Mouse (Mus musculus) liver, embryonic 12.5 days (tissue): Measurements from ENCODE around the gene Cd19. TPM values are rescaled to one million over a fixed set of nuclear protein-coding genes. Genes with fewer than 3 reads are reported as not detected.

Experiments
- ATAC-seq: fragments of 200-750 bp; cut with Nextera tagmentation; 2 replicates; pipeline ENCODE4 v1.8.0; 2017; ENCODE audit warnings: moderate number of reproducible peaks, mild to moderate bottlenecking, moderate library complexity
- H3K27ac ChIP-seq: fragments of 300-500 bp; sonication (generic); 2 replicates; pipeline ENCODE4 v1.5.1; 2016; ENCODE audit warnings: mild to moderate bottlenecking
- H3K27me3 ChIP-seq: fragments of 300-500 bp; sonication (generic); replicated peaks from 2 replicates; pipeline ENCODE4 v1.6.1; 2016; ENCODE audit warnings: mild to moderate bottlenecking, moderate library complexity
- H3K36me3 ChIP-seq: fragments of 300-500 bp; sonication (generic); 2 replicates; pipeline ENCODE4 v1.6.1; 2016; ENCODE audit warnings: mild to moderate bottlenecking, moderate library complexity
- H3K4me1 ChIP-seq: fragments of 300-500 bp; sonication (generic); 2 replicates; pipeline ENCODE4 v1.6.1; 2016
- H3K4me2 ChIP-seq: fragments of 300-500 bp; sonication (generic); 2 replicates; pipeline ENCODE4 v1.6.1; 2016; ENCODE audit warnings: mild to moderate bottlenecking, moderate library complexity
- H3K4me3 ChIP-seq: fragments of 300-500 bp; sonication (generic); 2 replicates; pipeline ENCODE4 v1.5.1; 2016; ENCODE audit warnings: mild to moderate bottlenecking, moderate library complexity
- H3K9ac ChIP-seq: fragments of 300-500 bp; sonication (generic); 2 replicates; pipeline ENCODE4 v1.6.1; 2016; ENCODE audit warnings: mild to moderate bottlenecking, moderate library complexity
- H3K9me3 ChIP-seq: fragments of 300-500 bp; sonication (generic); replicated peaks from 2 replicates; pipeline ENCODE4 v1.6.1; 2016; ENCODE audit warnings: mild to moderate bottlenecking, moderate library complexity
- WGBS: fragments of 180-500 bp; shearing (Covaris S2); methylation state at CpG from one replicate; pipeline ENCODE4 v1.1.7; 2016; ENCODE audit not compliant: insufficient replicate concordance; 5-methylcytosine and 5-hydroxymethylcytosine counted together
- polyA plus RNA-seq: library from polyadenylated mRNA; unstranded; fragments of >200 nt; fragmentation: Nextera tagmentation; extraction: Ambion mirVana; gene quantifications from 2 replicates; pipeline ENCODE4 v1.2.1, GENCODE M21; 2016

Cd19 gene
- polyA plus RNA-seq, 1 experiment from 2014 or later: not detected

GRCm38 (mm10) chr7:126429503-126429898 lies 14.8 kb upstream of the Cd19 start:
- 0 out of 2 replicates have a peak, but pooled peaks cover 6% of the 10 kb centered on the region for H3K9me3 ChIP-seq
- H3K4me3 ChIP-seq: peak overlapping the region; percentile 76
- H3K27ac ChIP-seq: no peak overlapping the region
- no peaks in the 10 kb centered on the region for H3K27me3 ChIP-seq
- H3K4me1 ChIP-seq: peaks cover 30% of the 10 kb centered on the region
- ATAC-seq: peak; percentile 9; the same call in 1 of the 2 replicates
- peaks cover 16% of the 10 kb centered on the region for H3K36me3 ChIP-seq
- peak overlapping the region; percentile 99 for H3K4me2 ChIP-seq
- 35% methylated on average over 15 of the region's 15 CpGs for WGBS
- H3K9ac ChIP-seq: peak overlapping the region; percentile 77

GRCm38 (mm10) chr7:126428631-126429502 lies 14.2 kb upstream of the Cd19 start, which contains the start of gene Rabep2:
Gene Rabep2, plus strand, starts transcription at chr7:126428759.
- Histone ChIP-seq H3K9ac (peak within 1 kb of the TSS; percentile 77), H3K27ac (peak within 1 kb of the TSS; percentile 81), H3K9me3 (0 out of 2 replicates have a peak, but pooled peaks cover 6% of the 10 kb centered on the region), H3K27me3 (no peaks in the 10 kb centered on the region), H3K36me3 (peaks cover 11% of the 10 kb centered on the region; the same call in 1 of the 2 replicates), H3K4me3 (peak within 1 kb of the TSS; percentile 76), H3K4me1 (peaks cover 30% of the 10 kb centered on the region), H3K4me2 (peak within 1 kb of the TSS; percentile 99)
- under 1% methylated on average over 81 of the region's 82 CpGs for WGBS
- ATAC-seq: peak; percentile 85

GRCm38 (mm10) chr7:126428154-126428553 lies 13.5 kb upstream of the Cd19 start:
- peak; percentile 45; the same call in 1 of the 2 replicates for ATAC-seq
- Histone ChIP-seq H3K36me3 (peaks cover 9% of the 10 kb centered on the region; the same call in 1 of the 2 replicates), H3K4me2 (peak overlapping the region; percentile 99), H3K4me1 (peaks cover 30% of the 10 kb centered on the region), H3K9me3 (0 out of 2 replicates have a peak, but pooled peaks cover 6% of the 10 kb centered on the region), H3K27ac (peak overlapping the region; percentile 81), H3K27me3 (no peaks in the 10 kb centered on the region), H3K4me3 (peak overlapping the region; percentile 76), H3K9ac (peak overlapping the region; percentile 77; the same call in 1 of the 2 replicates)
- WGBS: 5% methylated on average over 4 of the region's 4 CpGs

GRCm38 (mm10) chr7:126427323-126427860 lies 12.7 kb upstream of the Cd19 start:
- WGBS: 50% methylated on average over 12 of the region's 13 CpGs
- H3K27ac ChIP-seq: no peak overlapping the region
- no peak for ATAC-seq
- H3K4me3 ChIP-seq: no peak overlapping the region
- H3K4me2 ChIP-seq: no peak overlapping the region
- H3K9ac ChIP-seq: no peak overlapping the region
- 0 out of 2 replicates have a peak, but pooled peaks cover 6% of the 10 kb centered on the region for H3K9me3 ChIP-seq
- H3K4me1 ChIP-seq: peaks cover 30% of the 10 kb centered on the region
- no peaks in the 10 kb centered on the region for H3K27me3 ChIP-seq
- peaks cover 3% of the 10 kb centered on the region; the same call in 1 of the 2 replicates for H3K36me3 ChIP-seq

GRCm38 (mm10) chr7:126424161-126424560 lies 9.5 kb upstream of the Cd19 start:
- no peak for ATAC-seq
- H3K27ac ChIP-seq: no peak overlapping the region
- 65% methylated on average over 6 of the region's 6 CpGs for WGBS
- H3K9me3 ChIP-seq: 0 out of 2 replicates have a peak, but pooled peaks cover 6% of the 10 kb centered on the region
- no peaks in the 10 kb centered on the region for H3K27me3 ChIP-seq
- no peak overlapping the region for H3K4me3 ChIP-seq
- H3K36me3 ChIP-seq: no peaks in the 10 kb centered on the region
- no peak overlapping the region for H3K4me2 ChIP-seq
- H3K4me1 ChIP-seq: peaks cover 15% of the 10 kb centered on the region
- no peak overlapping the region for H3K9ac ChIP-seq

- Histone ChIP-seq H3K9me3 (no peaks in the 10 kb centered on the region), H3K27ac (no peak overlapping the region), H3K27me3 (no peaks in the 10 kb centered on the region), H3K36me3 (no peaks in the 10 kb centered on the region), H3K4me1 (no peaks in the 10 kb centered on the region), H3K4me2 (no peak overlapping the region), H3K9ac (no peak overlapping the region), H3K4me3 (no peak overlapping the region)
- ATAC-seq: no peak
- WGBS: 54% methylated on average over 5 of the region's 5 CpGs
Measured at GRCm38 (mm10) chr7:126421756-126422155, 7.1 kb upstream of the Cd19 start.

GRCm38 (mm10) chr7:126418496-126418895 lies 3.8 kb upstream of the Cd19 start:
- Histone ChIP-seq H3K27me3 (peaks cover 13% of the 10 kb centered on the region), H3K27ac (no peak overlapping the region), H3K4me3 (no peak overlapping the region), H3K9me3 (no peaks in the 10 kb centered on the region), H3K9ac (no peak overlapping the region), H3K4me1 (no peaks in the 10 kb centered on the region), H3K36me3 (no peaks in the 10 kb centered on the region), H3K4me2 (no peak overlapping the region)
- no peak for ATAC-seq
- WGBS: 43% methylated on average over 3 of the region's 3 CpGs

GRCm38 (mm10) chr7:126417606-126418005 lies 2.9 kb upstream of the Cd19 start:
- no peak overlapping the region for H3K4me3 ChIP-seq
- WGBS: 85% methylated on average over 4 of the region's 4 CpGs
- H3K4me1 ChIP-seq: no peaks in the 10 kb centered on the region
- no peaks in the 10 kb centered on the region for H3K36me3 ChIP-seq
- peaks cover 22% of the 10 kb centered on the region for H3K27me3 ChIP-seq
- H3K4me2 ChIP-seq: no peak overlapping the region
- no peak overlapping the region for H3K9ac ChIP-seq
- no peak overlapping the region for H3K27ac ChIP-seq
- no peak for ATAC-seq
- no peaks in the 10 kb centered on the region for H3K9me3 ChIP-seq

- no peak overlapping the region for H3K27ac ChIP-seq
- peaks cover 25% of the 10 kb centered on the region for H3K27me3 ChIP-seq
- 50% methylated on average over 8 of the region's 8 CpGs for WGBS
- H3K9me3 ChIP-seq: no peaks in the 10 kb centered on the region
- H3K9ac ChIP-seq: no peak overlapping the region
- no peaks in the 10 kb centered on the region for H3K36me3 ChIP-seq
- H3K4me1 ChIP-seq: no peaks in the 10 kb centered on the region
- no peak overlapping the region for H3K4me3 ChIP-seq
- ATAC-seq: no peak
- H3K4me2 ChIP-seq: no peak overlapping the region
Measured at GRCm38 (mm10) chr7:126417045-126417444, 2.4 kb upstream of the Cd19 start.

- Histone ChIP-seq H3K9ac (no peak overlapping the region), H3K36me3 (no peaks in the 10 kb centered on the region), H3K9me3 (no peaks in the 10 kb centered on the region), H3K4me3 (no peak overlapping the region), H3K4me1 (no peaks in the 10 kb centered on the region), H3K27ac (no peak overlapping the region), H3K4me2 (no peak overlapping the region), H3K27me3 (peaks cover 29% of the 10 kb centered on the region)
- ATAC-seq: no peak
- WGBS: 18% methylated on average over 2 of the region's 2 CpGs
Measured at GRCm38 (mm10) chr7:126416615-126417014, 1.9 kb upstream of the Cd19 start.

GRCm38 (mm10) chr7:126411061-126411460 lies 3.6 kb downstream of the Cd19 start:
- Histone ChIP-seq H3K27me3 (peaks cover 46% of the 10 kb centered on the region), H3K4me1 (no peaks in the 10 kb centered on the region), H3K4me3 (no peak overlapping the region), H3K4me2 (no peak overlapping the region), H3K9ac (no peak overlapping the region), H3K36me3 (no peaks in the 10 kb centered on the region), H3K27ac (no peak overlapping the region), H3K9me3 (no peaks in the 10 kb centered on the region)
- no peak for ATAC-seq
- 73% methylated on average over 4 of the region's 4 CpGs for WGBS

- WGBS: 68% methylated on average over 2 of the region's 2 CpGs
- H3K4me2 ChIP-seq: no peak overlapping the region
- no peaks in the 10 kb centered on the region for H3K9me3 ChIP-seq
- no peak for ATAC-seq
- H3K4me1 ChIP-seq: no peaks in the 10 kb centered on the region
- H3K36me3 ChIP-seq: no peaks in the 10 kb centered on the region
- no peak overlapping the region for H3K27ac ChIP-seq
- H3K27me3 ChIP-seq: peaks cover 35% of the 10 kb centered on the region
- no peak overlapping the region for H3K4me3 ChIP-seq
- no peak overlapping the region for H3K9ac ChIP-seq
Measured at GRCm38 (mm10) chr7:126408686-126409085, 6.0 kb downstream of the Cd19 start.
